Mouse (Mus musculus) B cell, adult 2 months (primary cell): Measurements from ENCODE around the gene Atp6v0d1.

ENCODE experiments used
- DNase-seq, 2 experiments: peaks; one replicate each; pipeline ENCODE4 v3.0.0; 2022

Gene Atp6v0d1

DNA sequence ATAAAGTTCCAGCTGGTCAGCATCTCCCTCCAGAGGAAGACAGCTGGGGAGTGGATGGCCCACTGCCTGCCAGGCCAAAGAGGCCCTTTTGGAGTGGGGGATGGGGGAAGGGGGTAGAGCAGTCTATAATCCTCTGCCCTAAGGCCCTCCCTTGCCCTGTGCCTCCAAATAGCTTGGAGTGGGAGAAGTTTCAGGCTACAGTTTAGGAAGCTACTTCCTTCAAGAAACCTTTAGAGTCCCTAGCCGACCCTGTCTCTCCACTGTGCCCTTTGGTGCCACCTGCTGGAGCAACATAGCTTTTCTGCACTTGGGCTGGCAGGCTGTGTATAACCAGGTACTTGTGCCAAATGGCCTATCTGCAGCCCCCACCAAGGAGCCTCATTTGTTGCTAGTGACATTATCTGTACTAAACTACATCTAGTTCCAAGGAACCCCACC lies 31.9 kb downstream of the Atp6v0d1 start:
- DNase-seq = peak; percentile 75 to 77

DNA sequence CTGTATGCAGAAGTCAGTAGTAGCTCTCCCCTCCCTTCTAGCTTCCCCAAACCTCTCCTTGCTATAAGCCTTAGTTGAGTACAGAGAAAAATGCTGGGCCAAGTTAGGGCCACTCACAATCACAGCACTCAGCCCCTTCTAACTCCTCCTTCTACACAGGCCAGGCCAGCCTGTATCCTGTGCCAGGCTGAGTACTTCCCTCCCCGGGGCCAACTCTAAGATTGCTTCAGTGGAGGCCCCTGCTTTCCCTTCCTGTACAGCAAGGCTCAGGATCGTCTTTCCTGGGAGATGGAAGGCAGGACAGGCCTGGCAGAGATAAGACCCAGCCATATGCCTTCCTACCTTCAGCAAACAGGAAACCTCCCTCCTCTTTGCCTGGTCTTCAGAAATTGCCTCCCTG lies 32.4 kb downstream of the Atp6v0d1 start:
- no peak for DNase-seq

DNA sequence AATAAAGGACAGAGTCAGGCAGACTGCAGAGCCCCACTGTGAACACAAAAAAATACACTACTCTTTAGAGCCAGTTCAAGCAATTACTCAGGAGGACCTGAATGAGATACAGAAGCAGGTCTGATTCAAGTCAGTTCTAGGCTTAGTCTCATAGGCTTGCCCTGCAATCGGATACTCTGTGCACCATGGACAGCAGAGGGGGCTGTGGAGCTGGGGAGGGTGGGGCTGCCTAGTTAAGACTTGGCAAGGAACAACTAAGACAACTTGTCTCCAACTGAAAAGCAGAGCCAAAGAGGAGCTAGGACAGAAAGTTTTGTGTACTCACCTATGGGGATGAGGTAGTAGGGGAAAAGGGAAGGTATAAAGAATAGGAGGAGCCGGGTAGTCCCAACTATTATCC lies 34.1 kb downstream of the Atp6v0d1 start:
- DNase-seq = peak; percentile 68 to 70

DNA sequence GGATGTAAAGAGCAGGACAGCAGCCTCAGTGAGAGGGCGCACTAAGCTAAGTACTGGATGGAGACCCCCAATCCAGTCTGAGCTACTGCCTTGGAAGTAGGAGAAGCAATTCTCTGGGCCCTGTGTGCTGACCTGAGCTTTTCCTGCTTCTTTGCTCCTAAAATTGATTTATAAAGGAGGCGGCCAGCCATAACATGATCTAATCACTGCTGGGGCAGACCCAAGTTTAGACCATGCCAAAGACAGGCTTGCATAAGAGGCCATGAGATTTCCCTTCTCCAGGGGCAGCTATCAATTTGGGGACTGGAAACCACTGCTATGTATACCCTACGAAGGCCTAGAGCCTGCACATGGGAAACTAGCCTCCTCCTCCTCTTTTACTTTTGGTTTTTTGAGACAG lies 36.6 kb downstream of the Atp6v0d1 start:
- no peak for DNase-seq

DNA sequence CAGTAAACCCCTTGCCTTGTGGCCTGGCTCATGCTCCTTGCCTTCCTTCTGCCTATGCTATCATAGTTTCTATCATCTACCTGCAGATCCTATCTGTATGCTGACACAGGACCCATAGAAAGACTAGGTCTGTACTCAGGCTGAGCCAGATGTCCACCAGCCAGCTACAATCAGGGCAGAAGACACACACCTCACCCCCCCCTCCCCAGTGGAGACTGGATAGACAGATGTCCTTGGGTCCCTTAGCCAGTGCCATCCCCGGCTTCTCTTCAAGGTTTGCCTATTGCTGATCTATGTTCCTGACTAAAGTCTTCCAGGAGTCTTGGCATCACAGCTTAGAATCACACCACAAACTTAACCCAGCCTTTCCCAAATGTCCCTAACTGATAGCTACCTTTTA lies 37.6 kb downstream of the Atp6v0d1 start:
- no peak for DNase-seq

DNA sequence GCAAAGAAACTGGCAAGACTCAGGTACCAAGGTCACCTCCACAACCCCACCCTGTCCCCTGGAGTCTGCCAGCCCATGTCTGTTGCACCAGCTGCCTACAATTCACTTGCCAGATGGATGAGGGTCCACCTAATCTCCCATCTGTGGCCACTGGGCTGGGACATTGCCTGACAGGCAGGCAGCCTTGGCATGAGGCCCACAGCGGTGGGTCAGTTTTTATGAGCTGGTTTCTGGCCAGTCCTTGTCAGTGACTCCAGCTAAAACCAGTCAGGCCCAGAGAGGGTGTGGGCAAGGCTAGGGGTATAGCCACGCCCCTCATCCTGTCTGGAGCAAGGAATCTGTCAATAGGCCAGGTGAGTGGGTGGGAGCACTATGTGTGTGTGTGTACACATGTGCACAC lies 38.7 kb downstream of the Atp6v0d1 start:
- no peak for DNase-seq

DNA sequence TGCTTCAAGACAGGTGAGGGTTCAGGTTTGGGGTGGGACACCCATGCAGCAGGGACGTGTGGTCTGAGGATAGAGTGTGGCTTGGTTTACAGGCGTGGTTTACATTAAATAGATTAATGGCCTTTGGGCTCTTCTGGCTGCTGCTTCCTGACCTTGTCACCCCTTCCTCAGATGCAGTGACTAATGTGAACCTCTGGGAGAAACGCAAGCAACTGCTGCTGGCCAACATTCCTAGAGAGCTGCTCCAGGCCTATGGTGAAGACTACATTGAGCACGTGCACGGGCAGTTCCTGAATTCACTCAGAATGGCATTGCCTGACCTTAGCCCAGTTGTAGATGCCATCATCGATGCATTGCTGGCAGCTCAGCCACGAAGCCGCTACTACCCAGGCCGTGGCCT lies 43.0 kb downstream of the Atp6v0d1 start:
- DNase-seq = no peak

DNA sequence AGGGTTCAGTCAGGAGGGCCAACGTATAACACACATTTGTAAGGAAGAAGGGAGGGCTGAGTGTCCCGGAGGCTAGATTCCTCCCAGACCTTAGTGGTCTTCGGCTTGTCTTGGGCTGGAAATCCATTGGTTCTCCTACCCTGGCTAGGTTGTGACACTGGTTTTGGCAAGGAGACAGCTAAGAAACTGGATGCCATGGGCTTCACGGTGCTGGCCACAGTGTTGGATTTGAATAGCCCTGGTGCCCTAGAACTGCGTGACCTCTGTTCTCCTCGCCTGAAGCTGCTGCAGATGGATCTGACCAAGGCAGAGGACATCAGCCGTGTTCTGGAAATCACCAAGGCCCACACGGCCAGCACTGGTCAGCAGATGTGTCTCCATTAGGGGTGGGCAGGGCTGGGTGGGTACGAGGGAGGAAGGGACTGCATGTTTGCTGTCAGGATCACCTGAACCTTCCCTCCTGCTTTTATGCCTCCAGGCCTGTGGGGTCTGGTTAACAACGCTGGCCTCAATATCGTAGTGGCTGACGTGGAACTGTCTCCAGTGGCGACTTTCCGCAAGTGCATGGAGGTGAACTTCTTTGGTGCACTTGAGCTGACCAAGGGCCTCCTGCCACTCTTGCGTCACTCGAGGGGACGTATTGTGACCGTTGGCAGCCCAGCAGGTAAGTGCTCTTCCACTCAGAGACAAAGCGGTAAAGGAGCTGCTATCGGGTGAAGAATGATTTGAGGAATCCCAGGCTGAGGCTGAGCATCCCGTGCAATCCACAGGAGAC lies 43.7 kb downstream of the Atp6v0d1 start:
- no peak for DNase-seq

DNA sequence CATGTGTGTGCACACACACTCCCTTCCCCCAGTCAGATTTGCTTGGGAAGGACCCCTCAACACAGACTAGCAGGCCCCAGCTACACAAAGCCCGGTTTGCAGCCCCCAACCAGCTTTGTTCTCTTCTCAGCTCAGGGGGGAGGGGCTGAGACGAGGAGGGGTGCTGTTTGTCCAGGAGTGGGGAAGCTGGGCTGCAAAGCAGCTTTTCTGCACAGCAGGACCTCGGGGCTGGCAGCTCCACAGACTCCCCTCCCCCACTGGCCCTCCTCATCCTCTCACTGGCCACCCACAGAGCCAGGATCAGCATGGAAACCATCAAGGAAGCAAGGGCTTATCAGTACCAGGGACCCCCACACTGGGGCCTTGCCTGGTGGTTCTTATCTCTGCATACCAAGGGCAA lies 44.8 kb downstream of the Atp6v0d1 start:
- no peak for DNase-seq

DNA sequence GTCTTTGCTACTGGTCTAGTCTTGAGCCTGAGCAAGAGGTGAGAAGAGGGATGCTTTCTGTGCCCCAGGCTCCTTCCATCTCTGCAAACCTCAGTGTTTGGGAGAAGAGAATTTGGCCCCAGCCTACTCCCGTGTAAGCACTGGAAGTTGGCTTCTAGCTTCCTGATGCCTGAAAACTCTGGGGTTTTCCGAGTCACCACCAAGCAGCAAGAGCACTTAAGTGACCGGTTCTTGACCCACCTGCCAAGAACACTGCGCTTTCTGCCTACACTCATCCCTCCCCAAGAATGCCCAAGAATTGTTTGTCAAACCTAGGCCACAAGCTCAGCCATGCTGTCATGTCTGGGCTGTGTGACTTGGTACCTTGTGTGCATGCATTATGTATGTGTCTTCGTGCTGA lies 45.3 kb downstream of the Atp6v0d1 start:
- no peak for DNase-seq

DNA sequence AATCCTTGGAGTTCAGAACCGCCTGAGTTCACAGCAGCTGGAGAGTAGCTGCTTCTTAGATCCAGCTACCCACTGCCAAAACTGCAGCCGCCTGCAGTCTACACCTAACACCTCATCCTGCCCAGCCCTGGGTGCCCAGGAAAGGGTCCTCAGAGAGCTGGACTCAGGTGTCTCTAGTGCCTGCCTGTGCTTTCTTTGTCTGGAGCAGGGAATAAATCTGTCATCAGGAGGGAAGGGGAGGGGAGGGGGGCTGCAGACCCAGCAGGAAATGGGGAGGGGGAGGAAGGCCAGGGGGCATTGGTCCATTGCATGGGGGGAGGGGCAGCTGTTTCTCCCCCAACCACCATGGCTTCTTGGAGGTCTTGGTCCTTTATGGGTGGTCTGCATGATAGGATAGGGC lies 46.3 kb downstream of the Atp6v0d1 start:
- no peak for DNase-seq

DNA sequence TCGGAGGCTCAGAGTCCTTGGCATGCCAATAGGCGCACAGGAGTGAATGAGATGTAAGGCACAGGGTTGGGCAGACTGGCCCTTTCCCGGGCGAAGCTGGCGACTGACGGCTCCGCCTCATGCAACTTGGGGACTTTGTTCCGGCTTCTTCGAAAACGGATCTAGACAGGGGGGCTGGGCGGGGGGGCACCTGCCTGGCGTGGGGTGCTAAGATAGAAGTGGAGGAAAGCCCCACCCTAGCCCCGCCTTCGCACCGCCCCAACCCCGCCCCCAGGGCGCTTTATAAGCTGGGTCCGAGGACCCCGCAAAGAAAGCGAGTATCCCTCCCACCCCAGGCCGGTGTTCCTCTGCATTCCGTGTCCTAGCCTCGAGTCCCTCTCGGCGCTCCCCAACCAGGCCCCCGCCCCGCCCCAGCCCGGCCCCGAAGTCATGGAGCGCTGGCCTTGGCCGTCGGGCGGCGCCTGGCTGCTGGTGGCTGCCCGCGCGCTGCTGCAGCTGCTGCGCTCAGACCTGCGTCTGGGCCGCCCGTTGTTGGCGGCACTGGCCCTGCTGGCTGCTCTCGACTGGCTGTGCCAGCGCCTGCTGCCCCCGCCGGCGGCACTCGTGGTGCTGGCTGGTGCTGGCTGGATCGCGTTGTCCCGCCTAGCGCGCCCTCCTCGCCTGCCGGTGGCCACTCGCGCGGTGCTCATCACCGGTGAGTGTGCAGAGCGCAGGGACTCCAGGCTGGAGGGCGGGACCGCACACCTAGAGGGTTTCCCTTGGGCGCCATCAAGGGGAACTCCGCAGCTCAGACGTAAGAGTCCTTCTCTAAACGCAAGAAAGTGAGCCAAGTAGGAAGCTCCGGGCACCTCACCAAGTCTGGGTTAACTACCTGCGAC lies 47.2 kb downstream of the Atp6v0d1 start, which contains the start of gene Hsd11b2:
Gene Hsd11b2, plus strand, starts transcription at position 320 of the 878 bp plus-strand sequence.
- peak; percentile 79 to 81 for DNase-seq

DNA sequence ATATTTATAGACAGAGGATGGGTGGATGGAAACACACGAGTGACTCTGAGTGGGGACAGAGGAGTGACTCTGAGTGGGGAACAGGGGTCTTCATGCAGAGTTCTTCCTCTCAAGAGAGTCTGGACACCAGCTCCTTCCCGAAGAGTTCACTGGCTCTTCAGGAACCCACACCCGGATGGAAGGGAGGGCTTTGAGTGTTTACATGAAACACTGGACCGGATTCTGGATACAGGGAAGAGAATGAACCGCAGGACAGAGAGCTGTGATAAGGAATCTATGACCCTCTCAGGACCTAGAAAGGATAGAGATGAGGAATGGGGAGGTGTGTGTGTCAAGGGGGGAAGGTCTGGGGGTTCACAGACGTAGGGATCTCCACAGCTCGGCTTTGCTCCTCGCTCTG lies 48.5 kb downstream of the Atp6v0d1 start:
- peak in 1 of 2 experiments; percentile 12 for DNase-seq

DNA sequence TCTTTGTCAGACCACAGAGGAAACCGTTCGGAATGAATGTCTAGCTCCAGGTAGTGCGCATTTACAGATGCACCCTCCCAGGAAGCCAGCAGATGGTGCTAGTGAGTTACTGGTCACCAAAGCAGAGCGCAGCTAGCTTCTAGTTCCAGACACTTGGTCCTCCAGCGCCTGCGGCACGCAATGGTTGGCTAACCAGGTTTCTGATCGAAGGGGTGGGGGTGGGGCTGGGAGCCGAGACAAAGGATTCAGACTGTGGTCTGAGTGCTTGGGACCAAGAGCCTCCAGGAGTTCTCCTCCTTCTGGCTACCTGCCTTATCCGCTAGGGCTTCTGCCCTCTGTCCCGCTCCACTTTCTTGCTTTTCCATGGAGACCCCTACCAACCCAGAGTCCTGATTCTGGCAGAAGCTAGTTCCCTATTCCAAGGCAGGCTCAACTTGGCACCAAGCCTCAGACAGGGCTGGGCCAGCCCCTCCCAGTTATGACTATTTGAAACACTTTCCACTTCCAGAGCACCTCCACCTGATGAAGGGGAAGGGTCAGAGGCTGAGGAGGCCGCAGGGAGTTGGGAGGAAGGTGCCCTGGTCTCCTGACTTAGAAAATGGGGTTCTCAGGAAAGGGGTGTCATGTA lies 49.7 kb downstream of the Atp6v0d1 start:
- peak; percentile 81 to 83 for DNase-seq

DNA sequence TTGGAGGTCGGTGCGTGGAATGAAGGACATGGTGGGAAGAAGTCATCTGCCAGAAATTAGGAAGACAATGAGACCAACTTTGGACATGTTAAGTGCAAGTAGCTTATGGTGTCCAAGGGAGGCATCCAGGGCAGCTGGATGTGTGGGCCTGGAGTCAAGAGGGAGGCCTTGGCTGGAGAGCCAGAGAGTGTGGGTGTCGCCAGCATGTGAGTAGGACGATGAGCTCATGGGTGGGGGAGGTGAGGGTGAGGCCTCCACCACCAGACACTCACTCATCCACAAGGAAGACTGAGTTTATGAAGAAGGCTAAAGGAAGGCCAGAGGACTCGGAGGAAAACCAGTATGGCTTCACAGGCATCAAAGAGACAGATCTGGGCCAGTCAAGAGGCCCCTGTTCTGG lies 51.2 kb downstream of the Atp6v0d1 start:
- no peak for DNase-seq

DNA sequence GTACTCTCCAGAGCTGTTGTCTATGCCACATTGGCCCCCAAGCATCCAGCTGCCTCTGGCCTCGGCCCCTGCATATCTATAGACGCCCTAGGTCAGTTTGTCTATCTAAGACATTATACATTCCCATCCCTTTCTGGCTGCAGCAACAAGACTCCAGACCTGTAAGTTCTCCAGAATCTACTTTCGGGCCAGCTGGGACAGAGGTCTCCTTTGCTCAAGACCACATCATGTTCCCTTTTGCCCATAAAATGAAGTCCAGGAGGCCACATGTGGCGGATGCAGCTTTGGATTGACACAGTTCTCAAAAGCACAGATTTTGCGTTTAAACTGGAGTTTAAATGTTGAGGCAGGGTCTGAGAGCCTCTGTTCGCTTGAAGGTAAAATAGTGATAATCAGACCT lies 51.7 kb downstream of the Atp6v0d1 start:
- no peak for DNase-seq

DNA sequence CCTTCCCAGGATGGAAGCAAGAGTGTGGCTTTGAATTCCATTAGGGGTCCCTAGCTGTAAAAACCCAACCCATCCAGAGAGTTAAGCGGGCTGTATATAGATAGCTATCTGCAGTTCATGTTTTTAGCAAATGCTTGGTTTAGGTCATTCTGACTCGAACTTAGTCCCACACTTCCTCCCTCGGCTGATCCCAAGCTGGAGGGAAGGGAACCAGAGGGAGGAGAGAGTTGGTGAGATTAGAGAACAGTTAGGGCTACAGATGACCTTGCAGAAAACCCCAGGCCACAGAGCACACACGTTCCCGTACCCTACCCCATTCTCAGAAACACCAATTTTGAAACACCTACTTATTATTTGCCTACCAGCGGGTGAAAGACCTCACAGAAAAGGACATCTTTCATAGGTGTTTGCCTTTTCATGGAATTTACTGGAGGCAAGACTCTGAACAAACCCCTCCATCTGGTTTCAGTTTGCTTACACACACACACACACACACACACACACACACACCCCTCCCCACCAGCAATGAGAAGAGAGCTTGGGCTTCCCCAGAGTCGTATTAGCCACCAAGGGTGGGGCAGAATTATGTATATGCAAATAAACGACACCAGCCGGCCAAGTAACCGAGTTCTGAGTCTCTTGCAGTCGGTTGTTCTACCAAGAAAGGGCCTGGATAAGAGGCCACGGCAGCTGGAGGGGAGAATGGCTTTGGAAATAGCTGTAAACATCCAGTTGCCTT lies 55.7 kb downstream of the Atp6v0d1 start:
- DNase-seq = no peak

DNA sequence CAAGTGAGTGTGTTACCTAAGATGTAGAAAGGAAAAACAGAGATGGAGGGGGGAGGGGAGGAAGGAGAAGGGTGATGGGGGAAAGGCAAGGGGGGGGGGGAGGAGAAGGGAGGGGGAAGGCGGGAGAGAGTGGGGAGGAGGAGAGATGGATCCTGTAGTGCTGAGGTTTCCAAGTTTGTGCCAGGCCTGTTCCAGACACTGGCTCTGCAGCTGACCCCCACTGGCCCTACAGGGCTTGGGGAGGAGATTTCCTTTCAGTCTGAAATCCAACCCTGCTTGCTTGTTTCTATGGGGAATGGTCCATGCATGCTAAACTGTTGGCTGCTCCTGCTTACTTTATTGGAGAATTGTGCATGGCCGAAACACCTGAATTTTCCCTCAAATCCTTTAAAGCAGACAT lies 57.1 kb downstream of the Atp6v0d1 start:
- no peak for DNase-seq

DNA sequence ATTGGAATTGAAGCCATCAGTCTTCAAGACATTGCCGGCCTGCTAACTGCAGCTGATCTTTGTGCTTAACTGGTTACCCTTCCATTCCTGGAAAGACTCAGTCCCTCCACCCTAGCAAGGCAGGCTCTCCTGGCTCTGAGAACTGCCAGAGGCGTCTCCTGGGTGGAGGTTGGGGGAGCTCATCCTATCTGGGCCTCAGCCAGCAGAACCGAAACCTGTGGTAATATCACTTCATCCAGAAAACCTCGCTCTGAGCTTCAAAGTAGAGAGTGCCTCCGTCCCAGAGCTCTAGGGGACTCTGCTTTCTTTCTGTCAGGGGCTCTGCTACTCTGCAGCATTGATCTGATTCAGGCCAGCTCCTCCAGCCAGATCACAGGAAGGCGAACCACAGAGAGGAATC lies 58.9 kb downstream of the Atp6v0d1 start:
- DNase-seq = no peak

DNA sequence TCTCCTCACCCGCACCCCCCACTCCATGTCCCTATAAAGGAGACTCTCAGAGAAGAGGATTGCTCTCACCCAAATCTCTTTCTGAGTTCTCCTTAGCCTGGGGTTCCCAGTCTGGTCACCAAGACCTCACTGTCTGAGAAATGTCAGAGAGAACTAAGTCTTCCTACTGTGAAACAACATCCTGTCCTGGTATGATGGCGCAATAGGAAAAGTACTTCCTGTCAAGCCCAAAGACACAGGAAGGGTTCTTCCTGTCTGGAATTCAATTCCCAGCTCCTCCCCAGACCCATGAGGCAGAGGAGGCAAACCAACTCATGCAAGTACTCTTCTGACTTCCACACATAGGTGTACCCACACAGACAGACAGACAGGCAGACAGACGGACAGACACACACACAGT lies 61.2 kb downstream of the Atp6v0d1 start:
- no peak for DNase-seq

DNA sequence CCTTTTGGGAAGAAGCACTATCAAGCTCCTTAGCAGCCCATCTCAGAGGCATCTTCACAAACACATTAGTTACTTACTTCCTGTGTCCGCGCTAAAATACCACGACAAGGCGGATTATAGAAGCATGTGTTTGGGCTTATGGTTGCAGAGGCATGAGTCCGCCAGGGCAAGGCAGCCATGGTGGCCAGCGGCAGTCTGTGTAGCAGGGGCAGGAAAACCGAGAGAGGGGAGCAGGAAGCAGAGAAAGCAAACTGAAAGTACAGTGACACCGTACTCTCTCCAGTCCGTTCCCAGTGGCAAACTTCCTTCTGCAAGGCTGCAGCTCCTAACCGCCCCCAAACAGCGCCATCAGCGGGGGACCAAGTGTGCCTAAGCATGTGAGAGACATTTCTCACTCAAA lies 66.1 kb downstream of the Atp6v0d1 start:
- DNase-seq = no peak

DNA sequence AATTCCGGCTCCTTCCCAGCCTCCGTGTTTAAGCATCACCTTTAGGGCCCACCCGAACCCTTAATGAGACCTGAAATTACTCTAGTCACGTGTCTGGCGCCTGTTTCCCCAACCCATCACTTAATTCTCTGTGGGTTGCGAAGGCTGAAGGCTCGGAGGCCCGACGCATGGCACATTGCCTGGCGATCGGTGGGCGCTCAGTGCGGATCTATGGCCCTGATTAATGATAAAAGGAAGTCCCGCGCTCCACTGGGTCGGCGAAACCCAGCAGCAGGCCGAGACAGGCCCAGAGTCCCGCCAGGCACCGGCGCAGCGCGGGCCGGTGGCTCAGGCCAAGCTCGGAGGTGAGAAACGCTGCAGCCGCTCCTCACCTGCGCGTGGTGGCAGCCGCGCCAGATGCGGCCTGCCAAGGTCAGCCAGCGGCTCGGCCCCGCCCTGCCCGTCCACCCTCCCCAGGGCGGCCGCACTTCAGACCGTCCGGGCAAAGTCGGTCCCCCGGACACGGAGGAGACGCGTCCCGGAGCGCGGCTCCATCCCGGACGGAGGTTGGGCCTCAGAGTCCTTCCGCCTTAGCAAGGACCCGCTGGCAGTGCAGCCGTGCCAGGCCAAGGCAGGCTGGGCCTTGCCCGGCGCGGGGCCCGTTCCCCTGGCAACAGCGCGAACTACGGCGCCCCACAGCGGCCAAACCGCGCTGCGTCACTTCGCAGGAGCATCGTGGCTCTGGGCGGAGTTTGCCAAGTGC lies 69.2 kb downstream of the Atp6v0d1 start, which contains the start of gene Zdhhc1:
Gene Zdhhc1, minus strand, starts transcription at position 464 of the 742 bp plus-strand sequence.
- peak; percentile 90 to 91 for DNase-seq
